Mouse (Mus musculus): ENCODE results near the gene L2hgdh. TPM values are rescaled to one million over a fixed set of nuclear protein-coding genes. Genes with fewer than 3 reads are reported as not detected.
A peak's percentile ranks its signal among the peaks of the same experiment; 100 is the strongest.

Gene L2hgdh
- polyA plus RNA-seq, 1 experiment from 2014 or later: 21.0 TPM

GRCm38 (mm10) chr12:69722857-69723256 is 1.8 kb downstream of the L2hgdh start:
- 92% methylated on average over 3 of the region's 3 CpGs for WGBS
- H3K4me3 ChIP-seq: no peak overlapping the region
- no peaks in the 10 kb centered on the region for H3K27me3 ChIP-seq (ENCODE audit: poor library complexity, severe bottlenecking)
- H3K27ac ChIP-seq: no peak overlapping the region
- H3K4me1 ChIP-seq: peaks cover 24% of the 10 kb centered on the region
- peaks cover 30% of the 10 kb centered on the region for H3K9me3 ChIP-seq
- no peak for DNase-seq (ENCODE audit: extremely low spot score, low spot score)
- H3K36me3 ChIP-seq (replicated peaks): peaks cover 43% of the 10 kb centered on the region

GRCm38 (mm10) chr12:69713628-69714027 is 11.0 kb downstream of the L2hgdh start:
- peaks cover 77% of the 10 kb centered on the region for H3K36me3 ChIP-seq (replicated peaks)

GRCm38 (mm10) chr12:69704799-69705458 is 19.7 kb downstream of the L2hgdh start:
- DNase-seq (ENCODE audit: extremely low spot score, low spot score): no peak
- H3K9me3 ChIP-seq: no peaks in the 10 kb centered on the region
- H3K4me3 ChIP-seq: no peak overlapping the region
- H3K4me1 ChIP-seq: no peaks in the 10 kb centered on the region
- no peaks in the 10 kb centered on the region for H3K27me3 ChIP-seq (ENCODE audit: poor library complexity, severe bottlenecking)
- WGBS: 93% methylated on average over 11 of the region's 11 CpGs
- peaks cover 42% of the 10 kb centered on the region for H3K36me3 ChIP-seq (replicated peaks)
- H3K27ac ChIP-seq: no peak overlapping the region

More at GRCm38 (mm10) chr12:69713628-69714027, 11.0 kb downstream of the L2hgdh start:
- Histone ChIP-seq H3K9me3 (peaks cover 8% of the 10 kb centered on the region), H3K4me3 (no peak overlapping the region), H3K27ac (no peak overlapping the region), H3K27me3 (ENCODE audit: poor library complexity, severe bottlenecking) (no peaks in the 10 kb centered on the region), H3K4me1 (no peaks in the 10 kb centered on the region)
- DNase-seq (ENCODE audit: extremely low spot score, low spot score): no peak

GRCm38 (mm10) chr12:69698352-69698751 is 26.3 kb downstream of the L2hgdh start:
- no peak overlapping the region for H3K27ac ChIP-seq
- H3K27me3 ChIP-seq (ENCODE audit: poor library complexity, severe bottlenecking): no peaks in the 10 kb centered on the region
- H3K4me1 ChIP-seq: no peaks in the 10 kb centered on the region
- no peak for DNase-seq (ENCODE audit: extremely low spot score, low spot score)
- no peak overlapping the region for H3K4me3 ChIP-seq
- H3K36me3 ChIP-seq (replicated peaks): peaks cover 43% of the 10 kb centered on the region
- WGBS: 93% methylated on average over 6 of the region's 6 CpGs
- H3K9me3 ChIP-seq: no peaks in the 10 kb centered on the region

GRCm38 (mm10) chr12:69696746-69697145 is 27.9 kb downstream of the L2hgdh start:
- 79% methylated on average over 5 of the region's 5 CpGs for WGBS
- H3K9me3 ChIP-seq: no peaks in the 10 kb centered on the region
- H3K27me3 ChIP-seq (ENCODE audit: poor library complexity, severe bottlenecking): no peaks in the 10 kb centered on the region
- DNase-seq (ENCODE audit: extremely low spot score, low spot score): no peak
- H3K4me1 ChIP-seq: no peaks in the 10 kb centered on the region
- H3K27ac ChIP-seq: no peak overlapping the region
- peaks cover 41% of the 10 kb centered on the region for H3K36me3 ChIP-seq (replicated peaks)
- no peak overlapping the region for H3K4me3 ChIP-seq

- Histone ChIP-seq H3K36me3 (replicated peaks) (peaks cover 21% of the 10 kb centered on the region), H3K4me1 (no peaks in the 10 kb centered on the region), H3K4me3 (no peak overlapping the region), H3K27me3 (ENCODE audit: poor library complexity, severe bottlenecking) (no peaks in the 10 kb centered on the region), H3K9me3 (no peaks in the 10 kb centered on the region), H3K27ac (no peak overlapping the region)
- DNase-seq (ENCODE audit: extremely low spot score, low spot score): no peak
- WGBS: 76% methylated on average over 17 of the region's 17 CpGs
These were observed 31.2 kb downstream of the L2hgdh start for GRCm38 (mm10) chr12:69693471-69693870.

- 92% methylated on average over 4 of the region's 4 CpGs for WGBS
- H3K4me3 ChIP-seq: no peak overlapping the region
- peaks cover 18% of the 10 kb centered on the region for H3K36me3 ChIP-seq (replicated peaks)
- H3K9me3 ChIP-seq: no peaks in the 10 kb centered on the region
- no peaks in the 10 kb centered on the region for H3K27me3 ChIP-seq (ENCODE audit: poor library complexity, severe bottlenecking)
- no peak overlapping the region for H3K27ac ChIP-seq
- no peak for DNase-seq (ENCODE audit: extremely low spot score, low spot score)
- H3K4me1 ChIP-seq: no peaks in the 10 kb centered on the region
These were observed 34.0 kb downstream of the L2hgdh start for GRCm38 (mm10) chr12:69690714-69691113.

GRCm38 (mm10) chr12:69689094-69689493 is 35.6 kb downstream of the L2hgdh start:
- H3K4me3 ChIP-seq: no peak overlapping the region
- no peaks in the 10 kb centered on the region for H3K27me3 ChIP-seq (ENCODE audit: poor library complexity, severe bottlenecking)
- H3K27ac ChIP-seq: no peak overlapping the region
- no peaks in the 10 kb centered on the region for H3K9me3 ChIP-seq
- peaks cover 12% of the 10 kb centered on the region for H3K36me3 ChIP-seq (replicated peaks)
- no peaks in the 10 kb centered on the region for H3K4me1 ChIP-seq
- no peak for DNase-seq (ENCODE audit: extremely low spot score, low spot score)

GRCm38 (mm10) chr12:69688368-69688767 is 36.3 kb downstream of the L2hgdh start:
- Histone ChIP-seq H3K4me3 (no peak overlapping the region), H3K27ac (no peak overlapping the region), H3K4me1 (no peaks in the 10 kb centered on the region), H3K27me3 (ENCODE audit: poor library complexity, severe bottlenecking) (peaks cover 7% of the 10 kb centered on the region; the same call in 1 of the 2 replicates), H3K9me3 (no peaks in the 10 kb centered on the region), H3K36me3 (replicated peaks) (peaks cover 7% of the 10 kb centered on the region)
- 92% methylated on average over 2 of the region's 2 CpGs for WGBS
- no peak for DNase-seq (ENCODE audit: extremely low spot score, low spot score)

GRCm38 (mm10) chr12:69683537-69683936 is 41.1 kb downstream of the L2hgdh start:
- Histone ChIP-seq H3K36me3 (replicated peaks) (no peaks in the 10 kb centered on the region), H3K4me1 (peaks cover 20% of the 10 kb centered on the region), H3K4me3 (no peak overlapping the region), H3K27me3 (ENCODE audit: poor library complexity, severe bottlenecking) (peaks cover 11% of the 10 kb centered on the region; the same call in 1 of the 2 replicates), H3K27ac (no peak overlapping the region), H3K9me3 (no peaks in the 10 kb centered on the region)
- WGBS: 71% methylated on average over 10 of the region's 10 CpGs
- no peak for DNase-seq (ENCODE audit: extremely low spot score, low spot score)

- WGBS: 50% methylated on average over 14 of the region's 14 CpGs
- Histone ChIP-seq H3K4me1 (peaks cover 20% of the 10 kb centered on the region), H3K36me3 (replicated peaks) (no peaks in the 10 kb centered on the region), H3K4me3 (peak overlapping the region; percentile 91), H3K27ac (no peak overlapping the region), H3K9me3 (no peaks in the 10 kb centered on the region), H3K27me3 (ENCODE audit: poor library complexity, severe bottlenecking) (peaks cover 11% of the 10 kb centered on the region; the same call in 1 of the 2 replicates)
- DNase-seq (ENCODE audit: extremely low spot score, low spot score): no peak
These were observed 41.8 kb downstream of the L2hgdh start for GRCm38 (mm10) chr12:69682788-69683419.

GRCm38 (mm10) chr12:69682065-69682787 is 42.4 kb downstream of the L2hgdh start:
- H3K4me1 ChIP-seq: peaks cover 20% of the 10 kb centered on the region
- H3K36me3 ChIP-seq (replicated peaks): no peaks in the 10 kb centered on the region
- 3% methylated on average over 54 of the region's 54 CpGs for WGBS
- H3K27me3 ChIP-seq (ENCODE audit: poor library complexity, severe bottlenecking): peaks cover 11% of the 10 kb centered on the region; the same call in 1 of the 2 replicates
- DNase-seq (ENCODE audit: extremely low spot score, low spot score): peak; percentile 86
- peak overlapping the region; percentile 96 for H3K27ac ChIP-seq
- H3K9me3 ChIP-seq: no peaks in the 10 kb centered on the region
- H3K4me3 ChIP-seq: peak overlapping the region; percentile 91

GRCm38 (mm10) chr12:69681566-69682061 is 43.1 kb downstream of the L2hgdh start, which contains the start of gene Sos2:
Gene Sos2, minus strand, starts transcription at chr12:69681852.
- Histone ChIP-seq H3K36me3 (replicated peaks) (no peaks in the 10 kb centered on the region), H3K27ac (peak within 1 kb of the TSS; percentile 96), H3K4me1 (peaks cover 20% of the 10 kb centered on the region), H3K4me3 (peak within 1 kb of the TSS; percentile 91), H3K27me3 (ENCODE audit: poor library complexity, severe bottlenecking) (peaks cover 11% of the 10 kb centered on the region; the same call in 1 of the 2 replicates), H3K9me3 (no peaks in the 10 kb centered on the region)
- under 1% methylated on average over 76 of the region's 85 CpGs for WGBS
- peak; percentile 57 for DNase-seq (ENCODE audit: extremely low spot score, low spot score)

Measured in forebrain, embryonic 10.5 days (tissue).